Mouse (Mus musculus): Measurements from ENCODE around the gene Brd2. TPM values are rescaled to one million over a fixed set of nuclear protein-coding genes. Genes with fewer than 3 reads are reported as not detected.
A peak's percentile ranks its signal among the peaks of the same experiment; 100 is the strongest.

Brd2 gene
- polyA plus RNA-seq, 1 experiment from 2014 or later, result 178 TPM

DNA sequence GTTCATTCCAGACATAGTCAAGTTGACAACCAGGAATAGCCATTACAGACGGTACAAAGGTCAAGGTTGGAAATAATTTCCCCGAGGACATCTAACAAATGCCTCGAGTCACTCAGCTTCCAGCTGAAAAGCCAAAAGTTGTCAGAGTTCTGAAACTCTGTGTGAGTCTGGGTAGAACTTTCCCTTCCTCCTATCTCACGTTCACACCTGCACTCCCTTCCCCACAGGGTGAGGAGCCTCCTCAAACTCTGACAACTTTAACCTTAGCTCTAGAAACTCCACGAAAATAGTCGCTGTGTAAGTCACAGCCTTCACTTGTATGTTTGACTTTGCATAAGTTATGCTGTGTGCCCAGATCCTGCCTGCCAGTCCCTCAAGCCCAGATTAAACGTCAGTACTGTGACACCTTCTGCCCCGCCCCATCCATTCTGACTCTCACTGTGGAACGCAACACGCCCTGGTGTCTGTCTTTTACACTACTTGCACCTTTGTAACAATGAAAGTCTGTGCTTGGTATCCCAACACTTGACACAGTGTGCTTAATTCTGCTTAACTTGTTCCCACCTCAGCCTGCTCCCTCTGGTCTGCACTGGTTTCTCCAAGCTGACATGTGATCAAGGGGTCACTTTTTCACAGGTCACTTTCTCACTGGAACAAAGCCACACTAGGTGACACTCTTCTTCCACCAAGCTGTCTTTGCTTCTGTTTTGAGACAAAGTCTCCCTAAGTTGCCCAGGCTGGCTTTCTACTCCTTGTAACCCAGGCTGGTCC is 23.5 kb downstream of the Brd2 start:
- 50% methylated on average over 10 of the region's 10 CpGs for WGBS
- H3K27ac ChIP-seq (ENCODE audit: low read depth, low read length), result no peak overlapping the region

DNA sequence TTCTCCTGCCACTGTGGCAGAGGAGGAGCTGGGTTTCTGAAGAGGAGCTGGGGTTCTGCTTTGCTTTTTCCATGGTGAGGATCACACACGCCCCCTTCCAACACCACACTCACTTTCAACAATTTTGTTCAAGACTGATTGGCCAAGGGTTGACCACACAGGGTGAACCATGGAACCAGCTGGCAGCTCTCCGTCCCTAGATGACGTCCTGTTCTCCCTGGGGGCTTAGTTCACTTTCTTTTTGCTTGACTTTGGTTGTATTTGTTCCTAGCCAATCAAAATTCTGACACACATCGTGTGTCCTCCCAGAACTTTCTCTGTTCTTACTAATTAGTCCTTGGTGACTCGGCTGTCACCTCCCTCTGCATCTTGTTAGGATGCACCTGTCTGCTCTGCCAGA is 25.2 kb downstream of the Brd2 start:
- no peaks in the 10 kb centered on the region for H3K4me1 ChIP-seq (ENCODE audit: control insufficient read depth, insufficient read depth, low read length)
- H3K9ac ChIP-seq (ENCODE audit: low read depth, low read length), result no peak overlapping the region
- H3K4me3 ChIP-seq (ENCODE audit: low read length), result no peak overlapping the region
- no peak for ATAC-seq (ENCODE audit: low FRiP score, low TSS enrichment)
- WGBS, result 59% methylated on average over 5 of the region's 5 CpGs
- H3K27me3 ChIP-seq (ENCODE audit: control insufficient read depth, insufficient read depth, low read length), result no peaks in the 10 kb centered on the region
- no peaks in the 10 kb centered on the region for H3K9me3 ChIP-seq (ENCODE audit: control insufficient read depth, low read length)
- H3K36me3 ChIP-seq (ENCODE audit: control insufficient read depth, insufficient read depth, low read length), result no peaks in the 10 kb centered on the region
- no peak overlapping the region for H3K4me2 ChIP-seq (replicated peaks; ENCODE audit: low read depth, low read length)
- no peak overlapping the region for H3K27ac ChIP-seq (ENCODE audit: low read depth, low read length)

More for the DNA sequence above, 23.5 kb downstream of the Brd2 start:
- no peak overlapping the region for H3K4me2 ChIP-seq (replicated peaks; ENCODE audit: low read depth, low read length)
- no peaks in the 10 kb centered on the region for H3K36me3 ChIP-seq (ENCODE audit: control insufficient read depth, insufficient read depth, low read length)
- no peak overlapping the region for H3K4me3 ChIP-seq (ENCODE audit: low read length)
- no peak overlapping the region for H3K9ac ChIP-seq (ENCODE audit: low read depth, low read length)
- ATAC-seq (ENCODE audit: low FRiP score, low TSS enrichment), result no peak
- no peaks in the 10 kb centered on the region for H3K9me3 ChIP-seq (ENCODE audit: control insufficient read depth, low read length)
- no peaks in the 10 kb centered on the region for H3K4me1 ChIP-seq (ENCODE audit: control insufficient read depth, insufficient read depth, low read length)
- no peaks in the 10 kb centered on the region for H3K27me3 ChIP-seq (ENCODE audit: control insufficient read depth, insufficient read depth, low read length)

DNA sequence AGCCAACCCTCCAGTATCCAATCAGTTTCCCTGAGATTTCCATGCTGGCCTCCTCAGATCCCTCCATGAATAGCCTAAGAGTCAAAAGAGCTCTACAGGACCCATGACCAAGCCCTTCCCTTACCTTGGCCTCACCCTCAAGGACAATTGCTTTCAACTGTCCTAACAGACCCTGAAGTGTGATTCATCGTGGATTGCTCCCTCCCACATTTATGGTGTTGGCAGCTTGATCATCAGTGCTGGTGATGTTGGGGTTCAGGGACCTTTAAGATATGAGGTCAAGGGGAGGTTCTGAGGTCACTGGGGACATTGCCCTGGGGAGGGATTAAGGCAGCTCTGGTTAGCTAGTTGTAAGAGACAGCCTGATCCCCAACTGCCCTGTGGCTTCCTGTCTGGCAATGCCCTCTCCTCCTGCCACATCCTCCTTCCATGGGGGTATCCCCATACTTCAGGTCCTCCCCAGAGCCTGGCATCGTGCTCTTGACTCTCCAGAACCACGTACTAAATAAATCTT is 25.9 kb downstream of the Brd2 start:
- H3K9ac ChIP-seq (ENCODE audit: low read depth, low read length), result no peak overlapping the region
- no peaks in the 10 kb centered on the region for H3K4me1 ChIP-seq (ENCODE audit: control insufficient read depth, insufficient read depth, low read length)
- H3K36me3 ChIP-seq (ENCODE audit: control insufficient read depth, insufficient read depth, low read length), result no peaks in the 10 kb centered on the region
- H3K4me3 ChIP-seq (ENCODE audit: low read length), result no peak overlapping the region
- no peaks in the 10 kb centered on the region for H3K9me3 ChIP-seq (ENCODE audit: control insufficient read depth, low read length)
- WGBS, result 63% methylated on average over 3 of the region's 3 CpGs
- H3K27me3 ChIP-seq (ENCODE audit: control insufficient read depth, insufficient read depth, low read length), result no peaks in the 10 kb centered on the region
- no peak overlapping the region for H3K4me2 ChIP-seq (replicated peaks; ENCODE audit: low read depth, low read length)
- H3K27ac ChIP-seq (ENCODE audit: low read depth, low read length), result no peak overlapping the region
- no peak for ATAC-seq (ENCODE audit: low FRiP score, low TSS enrichment)

DNA sequence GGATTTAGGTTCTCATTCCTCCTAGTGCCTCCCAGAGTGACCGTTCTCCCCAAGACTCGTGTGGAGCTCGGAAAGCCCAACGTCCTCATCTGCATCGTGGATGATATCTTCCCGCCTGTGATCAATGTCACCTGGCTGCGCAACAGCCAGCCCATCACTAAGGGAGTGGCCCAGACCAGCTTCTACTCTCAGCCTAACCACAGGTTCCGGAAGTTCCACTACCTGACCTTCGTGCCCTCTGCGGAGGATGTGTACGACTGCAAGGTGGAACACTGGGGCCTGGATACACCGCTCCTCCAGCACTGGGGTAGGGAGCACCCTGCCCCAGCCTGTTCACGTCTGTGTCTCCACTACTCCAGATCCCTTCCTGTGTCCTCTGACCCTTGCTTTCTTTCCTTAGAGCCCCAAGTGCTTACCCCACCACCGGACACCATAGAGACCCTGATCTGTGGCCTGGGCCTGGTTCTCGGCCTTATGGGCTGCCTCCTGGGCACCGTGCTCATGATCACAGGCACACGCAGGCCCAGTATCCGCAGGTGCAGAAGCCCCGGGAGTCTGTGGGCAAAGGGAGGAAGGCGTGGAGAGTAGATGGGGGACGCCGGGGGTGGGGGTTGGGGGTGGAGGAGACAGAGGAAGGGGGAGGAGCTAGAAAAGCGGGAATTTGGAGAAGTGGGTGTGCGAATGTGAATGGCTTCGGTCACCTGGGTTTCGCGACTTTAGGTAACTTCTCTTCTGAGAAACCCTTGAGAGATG is 28.0 kb downstream of the Brd2 start:
- H3K4me2 ChIP-seq (replicated peaks; ENCODE audit: low read depth, low read length), result no peak overlapping the region
- H3K27ac ChIP-seq (ENCODE audit: low read depth, low read length), result no peak overlapping the region
- H3K27me3 ChIP-seq (ENCODE audit: control insufficient read depth, insufficient read depth, low read length), result no peaks in the 10 kb centered on the region
- no peak overlapping the region for H3K4me3 ChIP-seq (ENCODE audit: low read length)
- 89% methylated on average over 27 of the region's 27 CpGs for WGBS
- H3K9me3 ChIP-seq (ENCODE audit: control insufficient read depth, low read length), result no peaks in the 10 kb centered on the region
- H3K36me3 ChIP-seq (ENCODE audit: control insufficient read depth, insufficient read depth, low read length), result no peaks in the 10 kb centered on the region
- H3K9ac ChIP-seq (ENCODE audit: low read depth, low read length), result no peak overlapping the region
- H3K4me1 ChIP-seq (ENCODE audit: control insufficient read depth, insufficient read depth, low read length), result no peaks in the 10 kb centered on the region
- no peak for ATAC-seq (ENCODE audit: low FRiP score, low TSS enrichment)

DNA sequence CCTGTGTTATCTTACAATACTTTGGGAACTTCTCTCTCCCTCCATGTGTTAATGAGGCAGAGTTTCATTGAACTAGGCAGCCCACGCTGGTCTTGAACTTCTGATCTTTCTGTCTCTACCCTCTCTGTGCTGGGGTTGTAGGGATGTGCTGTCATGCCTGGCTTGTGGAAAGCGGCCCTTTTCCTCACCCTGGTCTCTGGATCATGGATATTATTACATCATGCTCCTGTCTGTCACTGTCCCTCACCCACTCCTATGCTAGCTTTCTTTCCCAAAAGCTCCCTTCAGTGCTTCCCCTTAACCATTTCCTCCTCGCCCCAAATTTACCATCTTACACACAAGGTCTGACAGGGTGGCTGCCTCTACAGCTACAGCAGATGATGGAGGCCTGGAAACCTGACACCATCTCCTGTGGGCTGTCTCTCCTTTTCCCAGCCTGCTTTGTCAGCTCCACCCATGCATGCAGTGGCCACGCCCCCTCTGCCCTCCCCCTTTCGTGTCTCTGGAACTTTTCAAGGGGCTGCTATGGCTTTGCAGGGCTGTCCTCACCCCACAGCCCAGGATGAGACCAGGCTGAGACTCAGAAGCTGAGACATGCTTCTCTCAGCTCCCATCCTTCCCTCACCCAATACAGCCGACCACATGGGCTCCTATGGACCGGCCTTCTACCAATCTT is 29.1 kb downstream of the Brd2 start:
- Histone ChIP-seq H3K4me1 (ENCODE audit: control insufficient read depth, insufficient read depth, low read length) (no peaks in the 10 kb centered on the region), H3K4me2 (replicated peaks; ENCODE audit: low read depth, low read length) (peak overlapping the region; percentile 13; the same call in 1 of the 2 replicates), H3K9me3 (ENCODE audit: control insufficient read depth, low read length) (no peaks in the 10 kb centered on the region), H3K36me3 (ENCODE audit: control insufficient read depth, insufficient read depth, low read length) (no peaks in the 10 kb centered on the region), H3K4me3 (ENCODE audit: low read length) (no peak overlapping the region), H3K9ac (ENCODE audit: low read depth, low read length) (no peak overlapping the region), H3K27me3 (ENCODE audit: control insufficient read depth, insufficient read depth, low read length) (no peaks in the 10 kb centered on the region), H3K27ac (ENCODE audit: low read depth, low read length) (no peak overlapping the region)
- peak; percentile 82 for ATAC-seq (ENCODE audit: low FRiP score, low TSS enrichment)
- WGBS, result 30% methylated on average over 7 of the region's 7 CpGs

DNA sequence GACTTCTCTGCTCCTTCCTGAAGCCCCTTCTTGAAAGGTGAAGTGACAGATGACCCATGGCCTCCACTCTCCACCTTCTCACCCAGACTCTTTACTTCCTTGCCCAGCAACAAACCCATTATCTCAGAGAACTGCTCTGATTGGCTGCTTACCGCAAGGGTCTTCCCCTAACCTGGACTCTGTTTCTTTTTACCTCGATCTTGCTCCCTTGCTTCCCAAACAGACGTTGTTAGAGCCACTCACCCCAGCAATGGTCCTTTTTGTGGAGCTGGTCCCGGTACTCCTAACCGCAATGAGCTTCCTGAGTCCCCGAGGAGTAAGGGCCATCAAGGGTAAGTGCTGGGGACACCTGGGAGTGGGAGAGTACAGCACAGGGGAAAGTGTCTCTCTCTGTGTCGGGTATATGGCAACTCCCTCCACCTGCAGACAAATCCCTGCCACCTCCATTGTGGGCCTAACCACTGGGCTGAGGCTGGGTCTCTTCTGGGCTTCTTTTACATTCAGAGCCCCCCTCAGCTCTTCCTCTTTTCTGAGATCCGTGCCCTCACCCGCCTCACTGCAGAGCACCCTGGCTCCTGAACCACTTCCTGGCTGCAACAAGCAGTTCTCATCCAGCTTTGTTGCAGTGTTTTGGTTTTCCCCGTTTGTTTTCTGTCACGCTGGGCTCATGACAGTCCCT is 30.1 kb downstream of the Brd2 start, which contains the start of gene H2-Oa:
Gene H2-Oa, plus strand, starts transcription at position 144 of the 679 bp plus-strand sequence.
- no peak for ATAC-seq (ENCODE audit: low FRiP score, low TSS enrichment)
- no peak within 1 kb of the TSS for H3K27ac ChIP-seq (ENCODE audit: low read depth, low read length)
- no peaks in the 10 kb centered on the region for H3K27me3 ChIP-seq (ENCODE audit: control insufficient read depth, insufficient read depth, low read length)
- H3K36me3 ChIP-seq (ENCODE audit: control insufficient read depth, insufficient read depth, low read length), result no peaks in the 10 kb centered on the region
- 32% methylated on average over 11 of the region's 11 CpGs for WGBS
- H3K9me3 ChIP-seq (ENCODE audit: control insufficient read depth, low read length), result no peaks in the 10 kb centered on the region
- no peaks in the 10 kb centered on the region for H3K4me1 ChIP-seq (ENCODE audit: control insufficient read depth, insufficient read depth, low read length)
- no peak within 1 kb of the TSS for H3K4me3 ChIP-seq (ENCODE audit: low read length)
- H3K4me2 ChIP-seq (replicated peaks; ENCODE audit: low read depth, low read length), result no peak within 1 kb of the TSS
- H3K9ac ChIP-seq (ENCODE audit: low read depth, low read length), result no peak within 1 kb of the TSS

DNA sequence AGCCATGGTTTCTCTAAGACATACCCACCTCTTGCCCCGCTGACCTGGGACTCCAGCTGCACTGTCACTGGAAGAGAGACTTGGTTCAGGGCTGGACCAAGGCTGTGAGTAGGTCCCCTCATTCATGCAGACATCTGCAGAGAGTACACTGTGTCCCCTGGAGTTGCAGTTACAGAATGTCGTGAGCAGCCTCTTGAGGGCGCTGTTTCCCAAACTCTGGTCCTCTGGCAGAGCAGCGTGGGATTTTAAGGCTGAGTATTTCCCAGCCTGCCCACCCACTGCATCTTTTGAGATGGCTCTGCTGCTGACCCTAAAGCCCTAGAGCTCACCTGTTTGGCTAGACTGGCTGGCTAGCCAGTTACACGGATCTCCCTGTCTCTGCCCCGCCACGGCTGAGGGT is 31.5 kb downstream of the Brd2 start:
- no peaks in the 10 kb centered on the region for H3K4me1 ChIP-seq (ENCODE audit: control insufficient read depth, insufficient read depth, low read length)
- no peak overlapping the region for H3K4me3 ChIP-seq (ENCODE audit: low read length)
- H3K27me3 ChIP-seq (ENCODE audit: control insufficient read depth, insufficient read depth, low read length), result no peaks in the 10 kb centered on the region
- no peak overlapping the region for H3K9ac ChIP-seq (ENCODE audit: low read depth, low read length)
- no peak for ATAC-seq (ENCODE audit: low FRiP score, low TSS enrichment)
- no peaks in the 10 kb centered on the region for H3K36me3 ChIP-seq (ENCODE audit: control insufficient read depth, insufficient read depth, low read length)
- H3K27ac ChIP-seq (ENCODE audit: low read depth, low read length), result no peak overlapping the region
- 56% methylated on average over 7 of the region's 7 CpGs for WGBS
- H3K9me3 ChIP-seq (ENCODE audit: control insufficient read depth, low read length), result no peaks in the 10 kb centered on the region
- no peak overlapping the region for H3K4me2 ChIP-seq (replicated peaks; ENCODE audit: low read depth, low read length)

DNA sequence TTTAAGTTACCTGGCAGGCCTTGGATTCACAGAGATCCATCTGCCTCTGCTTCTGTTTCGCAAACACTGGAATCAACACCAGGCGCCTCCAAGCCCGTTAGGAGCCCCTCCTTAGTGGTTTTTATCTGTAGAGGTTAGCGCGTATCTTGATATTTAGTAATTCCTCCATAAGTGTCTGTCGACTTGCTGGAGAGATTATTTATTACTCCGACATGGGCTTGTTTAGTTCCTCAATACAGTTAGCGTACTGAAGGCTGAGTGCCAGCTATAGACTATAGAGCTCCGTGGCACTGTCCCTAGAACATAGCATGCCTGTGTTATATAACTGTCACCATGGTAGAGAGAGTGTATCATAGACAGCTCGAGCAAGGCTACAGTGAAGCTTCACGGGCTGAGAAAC is 34.3 kb downstream of the Brd2 start:
- no peaks in the 10 kb centered on the region for H3K36me3 ChIP-seq (ENCODE audit: control insufficient read depth, insufficient read depth, low read length)
- no peaks in the 10 kb centered on the region for H3K9me3 ChIP-seq (ENCODE audit: control insufficient read depth, low read length)
- H3K4me2 ChIP-seq (replicated peaks; ENCODE audit: low read depth, low read length), result no peak overlapping the region
- no peaks in the 10 kb centered on the region for H3K27me3 ChIP-seq (ENCODE audit: control insufficient read depth, insufficient read depth, low read length)
- H3K4me3 ChIP-seq (ENCODE audit: low read length), result no peak overlapping the region
- 87% methylated on average over 11 of the region's 11 CpGs for WGBS
- H3K27ac ChIP-seq (ENCODE audit: low read depth, low read length), result no peak overlapping the region
- no peak overlapping the region for H3K9ac ChIP-seq (ENCODE audit: low read depth, low read length)
- ATAC-seq (ENCODE audit: low FRiP score, low TSS enrichment), result no peak
- no peaks in the 10 kb centered on the region for H3K4me1 ChIP-seq (ENCODE audit: control insufficient read depth, insufficient read depth, low read length)

Data from kidney, embryonic 14.5 days (tissue).